Mouse (Mus musculus) midbrain, embryonic 16.5 days (tissue): ENCODE measurements around the gene Pacsin3. TPM values are rescaled to one million over a fixed set of nuclear protein-coding genes. Genes with fewer than 3 reads are reported as not detected.

ENCODE experiments used
- ATAC-seq: fragments of 200-750 bp; cut with Nextera tagmentation; 2 replicates; pipeline ENCODE4 v1.8.0; 2017; ENCODE audit warnings: moderate TSS enrichment
- H3K27ac ChIP-seq: fragments of 300-500 bp; sonication (generic); 2 replicates; pipeline ENCODE4 v1.5.1; 2014; ENCODE audit warnings: mild to moderate bottlenecking, low read length, mixed read lengths
- H3K27me3 ChIP-seq: fragments of 300-500 bp; sonication (generic); 2 replicates; pipeline ENCODE4 v1.6.1; 2014; ENCODE audit warnings: low read depth, low read length, mixed read lengths; ENCODE audit not compliant: control insufficient read depth, insufficient read depth
- H3K36me3 ChIP-seq: fragments of 300-500 bp; sonication (generic); 2 replicates; pipeline ENCODE4 v1.6.1; 2014; ENCODE audit warnings: mild to moderate bottlenecking, low read length, moderate library complexity, mixed read lengths; ENCODE audit not compliant: control insufficient read depth, insufficient read depth
- H3K4me1 ChIP-seq: fragments of 300-500 bp; sonication (generic); 2 replicates; pipeline ENCODE4 v1.6.1; 2014; ENCODE audit warnings: mild to moderate bottlenecking, low read length, mixed read lengths; ENCODE audit not compliant: control insufficient read depth, insufficient read depth
- H3K4me2 ChIP-seq: fragments of 300-500 bp; sonication (generic); 2 replicates; pipeline ENCODE4 v1.6.1; 2014; ENCODE audit warnings: mild to moderate bottlenecking, low read length, mixed read lengths
- H3K4me3 ChIP-seq: fragments of 300-500 bp; sonication (generic); 2 replicates; pipeline ENCODE4 v1.5.1; 2014; ENCODE audit warnings: low read depth, mild to moderate bottlenecking, low read length, moderate library complexity, mixed read lengths
- H3K9ac ChIP-seq: fragments of 300-500 bp; sonication (generic); 2 replicates; pipeline ENCODE4 v1.6.1; 2014; ENCODE audit warnings: low read depth, low read length, mixed read lengths
- H3K9me3 ChIP-seq: fragments of 300-500 bp; sonication (generic); replicated peaks from 2 replicates; pipeline ENCODE4 v1.6.1; 2014; ENCODE audit warnings: mild to moderate bottlenecking, low read length, mixed read lengths; ENCODE audit not compliant: control insufficient read depth, poor library complexity, severe bottlenecking
- WGBS: fragments of 180-500 bp; shearing (Covaris S2); extraction: QIAGEN DNeasy Blood & Tissue Kit; methylation state at CpG from one replicate; pipeline ENCODE4 v1.1.7; 2014; 5-methylcytosine and 5-hydroxymethylcytosine counted together
- polyA plus RNA-seq: library from polyadenylated mRNA; unstranded; fragments of >200 nt; fragmentation: Nextera tagmentation; extraction: Ambion mirVana; gene quantifications from 2 replicates; pipeline ENCODE4 v1.2.1, GENCODE M21; 2015

The Pacsin3 gene
- polyA plus RNA-seq, 1 experiment from 2014 or later = 17.5 TPM

- Histone ChIP-seq H3K4me3 (no peak overlapping the region), H3K27ac (no peak overlapping the region), H3K9me3 (no peaks in the 10 kb centered on the region), H3K4me2 (no peak overlapping the region), H3K27me3 (no peaks in the 10 kb centered on the region), H3K4me1 (no peaks in the 10 kb centered on the region), H3K9ac (no peak overlapping the region), H3K36me3 (0 out of 2 replicates have a peak, but pooled peaks cover 5% of the 10 kb centered on the region)
- WGBS = 96% methylated on average over 9 of the region's 9 CpGs
- no peak for ATAC-seq
These were observed 50.2 kb downstream of the Pacsin3 start for GRCm38 (mm10) chr2:91305926-91306325.

GRCm38 (mm10) chr2:91306589-91306988, 50.8 kb downstream of the Pacsin3 start:
- Histone ChIP-seq H3K36me3 (0 out of 2 replicates have a peak, but pooled peaks cover 5% of the 10 kb centered on the region), H3K4me1 (no peaks in the 10 kb centered on the region), H3K27me3 (no peaks in the 10 kb centered on the region), H3K4me2 (no peak overlapping the region), H3K9ac (no peak overlapping the region), H3K27ac (no peak overlapping the region), H3K4me3 (no peak overlapping the region), H3K9me3 (no peaks in the 10 kb centered on the region)
- no peak for ATAC-seq

GRCm38 (mm10) chr2:91308680-91309079, 52.9 kb downstream of the Pacsin3 start:
- Histone ChIP-seq H3K36me3 (0 out of 2 replicates have a peak, but pooled peaks cover 4% of the 10 kb centered on the region), H3K4me1 (no peaks in the 10 kb centered on the region), H3K27ac (no peak overlapping the region), H3K9ac (no peak overlapping the region), H3K27me3 (no peaks in the 10 kb centered on the region), H3K4me3 (no peak overlapping the region), H3K9me3 (no peaks in the 10 kb centered on the region), H3K4me2 (no peak overlapping the region)
- ATAC-seq = no peak
- WGBS = 59% methylated on average over 5 of the region's 5 CpGs

- H3K9me3 ChIP-seq = no peaks in the 10 kb centered on the region
- no peaks in the 10 kb centered on the region for H3K27me3 ChIP-seq
- no peak for ATAC-seq
These were observed 53.8 kb downstream of the Pacsin3 start for GRCm38 (mm10) chr2:91309546-91309945.

GRCm38 (mm10) chr2:91312578-91313311, 57.0 kb downstream of the Pacsin3 start:
- no peak overlapping the region for H3K4me3 ChIP-seq
- H3K36me3 ChIP-seq = no peaks in the 10 kb centered on the region
- no peak for ATAC-seq
- H3K4me2 ChIP-seq = no peak overlapping the region
- WGBS = 29% methylated on average over 10 of the region's 10 CpGs
- no peak overlapping the region for H3K27ac ChIP-seq
- H3K27me3 ChIP-seq = no peaks in the 10 kb centered on the region
- H3K9me3 ChIP-seq = no peaks in the 10 kb centered on the region
- no peak overlapping the region for H3K9ac ChIP-seq
- H3K4me1 ChIP-seq = no peaks in the 10 kb centered on the region

More at GRCm38 (mm10) chr2:91309546-91309945, 53.8 kb downstream of the Pacsin3 start:
- 63% methylated on average over 3 of the region's 3 CpGs for WGBS
- no peak overlapping the region for H3K27ac ChIP-seq
- no peak overlapping the region for H3K4me2 ChIP-seq
- no peaks in the 10 kb centered on the region for H3K4me1 ChIP-seq
- no peak overlapping the region for H3K9ac ChIP-seq
- H3K36me3 ChIP-seq = no peaks in the 10 kb centered on the region
- no peak overlapping the region for H3K4me3 ChIP-seq

- no peak for ATAC-seq
- WGBS = 92% methylated on average over 7 of the region's 7 CpGs
- Histone ChIP-seq H3K9ac (no peak overlapping the region), H3K4me1 (no peaks in the 10 kb centered on the region), H3K36me3 (no peaks in the 10 kb centered on the region), H3K4me2 (no peak overlapping the region), H3K27me3 (no peaks in the 10 kb centered on the region), H3K27ac (no peak overlapping the region), H3K4me3 (no peak overlapping the region), H3K9me3 (no peaks in the 10 kb centered on the region)
These were observed 58.4 kb downstream of the Pacsin3 start for GRCm38 (mm10) chr2:91314184-91314583.

Other genes starting within 250 kb of the Pacsin3 start
- 0.42 and 0.64 TPM in 2 replicates for gene Rapsn, start 220.3 kb upstream of the Pacsin3 start, polyA plus RNA-seq
- gene Psmc3, start 201.9 kb upstream of the Pacsin3 start, polyA plus RNA-seq = 226 and 247 TPM in 2 replicates
- 30.4 and 35.0 TPM in 2 replicates for gene Slc39a13, start 185.5 kb upstream of the Pacsin3 start, polyA plus RNA-seq
- 2.1 and 2.8 TPM in 2 replicates for gene Spi1, start 173.6 kb upstream of the Pacsin3 start, polyA plus RNA-seq
- 0.04 TPM in 1 of 2 replicates, not detected in the other for gene Mybpc3, start 137.8 kb upstream of the Pacsin3 start, polyA plus RNA-seq
- 62.1 and 66.8 TPM in 2 replicates for gene Madd, start 72.1 kb upstream of the Pacsin3 start, polyA plus RNA-seq
- gene Nr1h3, start 53.1 kb upstream of the Pacsin3 start, polyA plus RNA-seq = 2.7 and 2.9 TPM in 2 replicates
- gene Acp2, start 53.1 kb upstream of the Pacsin3 start, polyA plus RNA-seq = 38.3 and 39.2 TPM in 2 replicates
- gene Ddb2, start 19.0 kb upstream of the Pacsin3 start, polyA plus RNA-seq = 18.1 and 18.4 TPM in 2 replicates
- gene Arfgap2, start 9.0 kb downstream of the Pacsin3 start, polyA plus RNA-seq = 73.0 and 74.4 TPM in 2 replicates
- gene 1110051M20Rik, start 188.8 kb downstream of the Pacsin3 start, polyA plus RNA-seq = 173 and 178 TPM in 2 replicates
- gene Lrp4, start 201.6 kb downstream of the Pacsin3 start, polyA plus RNA-seq = 3.6 and 5.0 TPM in 2 replicates